Mouse (Mus musculus) right cerebral cortex, postnatal 10 days (tissue): ENCODE measurements around the gene Krtap28-10.

Experiments
- DNase-seq, 2 experiments: peaks; one replicate each; pipeline ENCODE4 v3.0.0; 2021; ENCODE audit warnings: low spot score in 2 of 2

Gene Krtap28-10

DNA sequence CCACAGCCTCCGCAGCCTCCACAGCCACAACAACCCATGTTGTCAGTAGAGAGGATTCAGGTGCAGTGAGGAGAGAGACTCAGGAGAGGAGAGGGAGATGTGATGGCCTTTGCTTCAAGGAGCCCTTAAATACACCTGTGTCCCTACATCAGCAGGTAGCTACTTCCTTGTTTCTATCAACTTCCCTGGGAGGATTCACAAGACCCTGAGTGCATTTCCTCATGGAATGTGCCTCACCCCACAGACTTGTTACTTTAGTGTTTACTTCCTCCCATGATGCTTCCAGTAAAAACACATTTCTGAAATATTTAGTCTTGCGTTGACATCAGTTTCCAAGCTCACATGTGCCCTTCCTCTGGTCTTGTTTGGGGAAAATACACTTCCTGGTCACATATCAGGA, at the start of gene Krtap28-10:
Gene Krtap28-10, minus strand, starts transcription at position 101 of the 400 bp plus-strand sequence.
- no peak for DNase-seq

DNA sequence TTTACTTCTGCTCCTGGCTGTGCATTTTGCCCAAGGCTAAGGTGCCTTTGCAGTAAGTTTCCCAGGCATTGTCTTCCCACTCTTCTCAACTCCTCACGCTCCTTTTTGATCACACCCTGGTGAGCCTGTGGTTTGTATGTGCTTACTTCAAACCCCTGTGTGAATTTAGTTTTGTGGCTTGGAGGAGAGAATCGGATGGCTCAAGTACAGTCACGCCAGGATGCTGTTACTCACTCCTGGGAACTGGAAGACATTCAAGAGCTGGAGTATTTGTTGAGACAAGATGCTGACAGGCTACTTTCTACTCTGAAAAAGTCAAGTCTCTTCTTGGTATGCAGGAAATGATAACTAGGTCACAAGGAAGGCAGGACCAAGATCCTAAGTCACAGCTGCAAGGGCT, 49.0 kb upstream of the Krtap28-10 start:
- no peak for DNase-seq

GRCm38 (mm10) chr1:83084790-83085189, 42.5 kb upstream of the Krtap28-10 start:
- DNase-seq: no peak

DNA sequence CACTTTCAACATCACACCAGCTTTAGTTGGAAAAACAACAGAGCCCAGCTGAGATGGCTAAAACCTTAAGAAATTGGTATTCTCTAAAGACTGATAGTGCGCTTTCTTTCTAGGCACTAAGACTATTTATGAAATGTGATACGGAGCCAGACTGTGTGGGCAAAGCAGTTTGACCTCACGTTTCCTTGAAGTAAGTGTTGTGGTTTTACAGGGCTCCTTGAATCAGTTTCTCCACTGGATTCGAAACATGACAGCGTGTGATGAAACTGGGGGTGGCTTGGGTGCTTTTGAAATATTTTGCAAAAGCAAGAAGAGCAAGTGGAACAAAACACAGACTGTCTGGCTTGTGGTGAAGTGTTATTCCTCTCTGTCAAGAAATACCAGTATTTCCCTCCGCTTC, 34.7 kb upstream of the Krtap28-10 start:
- no peak for DNase-seq

DNA sequence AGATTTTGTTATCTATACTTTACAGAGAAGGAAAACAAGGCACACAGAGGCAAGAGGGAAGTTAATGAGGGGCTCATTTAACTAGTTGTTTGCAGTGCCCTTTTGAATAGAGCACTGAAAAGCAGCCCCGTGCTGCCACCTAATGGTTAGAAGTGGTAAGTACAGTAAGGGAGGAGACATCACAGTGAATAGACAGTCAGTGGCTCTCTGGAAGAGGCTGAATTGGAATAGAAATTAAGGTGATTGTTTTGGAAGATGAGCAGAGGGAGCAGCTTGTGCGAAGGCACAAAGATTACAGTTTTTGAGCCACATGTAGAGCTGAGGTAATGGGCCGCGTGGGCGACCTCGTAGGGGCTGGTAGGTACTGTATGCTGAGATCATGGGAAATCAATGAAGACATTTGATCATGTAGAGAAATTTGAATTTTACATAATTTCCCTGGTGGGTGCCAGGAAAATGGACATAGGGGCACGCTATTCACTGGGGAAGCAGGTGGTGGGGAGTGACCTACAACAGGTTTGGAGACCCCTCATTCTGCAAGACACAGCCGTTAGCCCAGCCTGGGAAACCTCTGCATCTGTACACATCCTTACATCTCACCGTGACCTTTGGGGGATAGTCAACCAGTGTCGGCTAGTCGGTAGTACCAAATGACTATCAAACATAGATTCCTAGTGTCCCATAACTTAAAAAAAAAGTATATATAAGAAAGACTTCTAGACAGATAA, 34.1 kb upstream of the Krtap28-10 start:
- DNase-seq: peak; percentile 59 to 62

DNA sequence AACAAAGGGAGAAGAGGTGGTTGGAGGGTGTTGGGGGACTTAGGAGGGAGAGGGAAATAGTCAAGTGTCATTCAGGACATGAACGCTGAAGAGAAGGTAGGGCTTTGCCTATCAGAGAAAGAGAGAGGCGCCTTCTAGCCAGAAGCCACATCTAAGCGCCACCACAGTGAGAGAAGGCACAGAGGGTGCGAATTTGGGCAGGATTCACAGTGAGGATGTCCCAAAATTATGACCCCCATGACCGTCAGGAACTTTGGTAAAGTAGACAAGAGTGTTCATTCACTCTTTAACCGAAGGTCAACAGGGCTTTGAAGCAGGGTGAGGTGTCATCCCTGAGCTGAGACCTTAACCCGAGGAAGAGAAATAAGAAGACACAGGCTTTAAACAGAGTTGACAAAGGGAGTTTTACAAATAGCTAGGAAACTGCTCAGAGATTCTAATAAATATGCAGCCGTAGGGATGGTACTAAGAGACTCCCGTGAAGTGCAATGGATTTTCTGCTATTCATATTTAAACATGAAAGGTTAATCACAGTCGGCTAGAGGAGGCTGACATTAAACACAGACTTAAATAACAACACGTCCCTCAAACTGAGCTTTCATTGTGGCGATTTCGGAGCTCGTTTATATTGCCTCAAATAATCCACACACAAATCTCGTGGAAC, 33.4 kb upstream of the Krtap28-10 start:
- no peak for DNase-seq

DNA sequence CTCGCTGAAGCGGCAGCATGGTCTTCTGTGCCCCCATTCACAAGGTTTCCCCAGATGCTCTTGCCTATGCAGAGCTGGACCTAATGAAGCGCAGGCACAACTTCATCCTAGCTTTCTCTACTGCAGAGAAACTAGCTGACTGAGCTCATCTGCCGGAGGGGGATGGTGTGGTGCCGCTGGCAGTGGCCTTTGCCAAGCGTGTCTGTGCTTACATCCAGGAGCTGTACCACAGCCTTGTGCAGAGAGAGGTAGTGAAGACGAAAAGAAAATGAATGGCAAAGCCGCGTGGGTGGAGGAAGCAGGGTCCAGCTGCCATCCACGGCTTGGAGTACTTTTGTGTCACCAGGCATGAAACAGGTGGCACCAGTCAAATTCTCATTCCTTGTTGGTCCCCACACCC, 24.9 kb upstream of the Krtap28-10 start:
- DNase-seq: peak; percentile 26 to 42

DNA sequence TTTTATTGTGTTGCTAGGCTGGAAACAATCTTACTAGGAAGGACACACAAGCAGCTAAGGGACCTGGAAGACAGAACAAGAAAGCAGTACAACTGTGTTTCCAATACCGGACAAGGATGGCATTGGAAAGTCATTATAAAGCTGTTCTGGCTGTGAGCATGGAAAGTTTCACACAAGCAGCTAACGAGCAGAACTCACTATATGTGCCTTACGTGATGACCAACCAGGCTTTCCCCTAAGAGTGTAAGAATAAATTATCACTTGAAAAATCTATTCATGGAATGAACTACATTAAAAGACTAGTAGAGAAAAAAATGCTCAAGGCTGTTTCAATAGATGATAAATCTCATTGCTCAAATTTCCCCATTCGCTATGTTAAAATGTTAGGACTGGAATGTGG, 24.3 kb upstream of the Krtap28-10 start:
- DNase-seq: no peak

GRCm38 (mm10) chr1:83064851-83065250, 22.6 kb upstream of the Krtap28-10 start:
- DNase-seq: no peak

DNA sequence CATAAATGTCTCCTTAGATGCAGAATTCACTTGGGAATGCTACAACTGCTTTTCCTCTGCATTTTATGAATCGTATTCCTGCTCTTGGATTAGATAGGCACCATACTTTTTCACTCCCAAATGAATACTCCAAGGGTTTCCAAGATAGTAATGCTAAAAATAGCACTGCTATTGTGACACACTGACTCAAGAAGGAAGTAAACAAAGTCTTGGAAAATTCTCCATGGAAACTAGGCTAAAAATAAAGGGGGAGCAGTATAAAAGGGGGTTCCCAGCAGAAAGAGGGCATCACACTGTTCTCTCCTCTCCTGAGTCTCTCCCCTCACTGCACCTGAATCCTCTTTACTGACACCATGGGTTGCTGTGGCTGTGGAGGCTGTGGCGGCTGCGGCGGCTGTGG, 18.4 kb upstream of the Krtap28-10 start, which contains the start of gene Krtap28-13:
Gene Krtap28-13, plus strand, starts transcription at position 288 of the 400 bp plus-strand sequence.
- no peak for DNase-seq

GRCm38 (mm10) chr1:83059278-83059677, 17.0 kb upstream of the Krtap28-10 start, which contains the start of gene A030005K14Rik:
Gene A030005K14Rik, minus strand, starts transcription at chr1:83059378.
- DNase-seq: no peak

DNA sequence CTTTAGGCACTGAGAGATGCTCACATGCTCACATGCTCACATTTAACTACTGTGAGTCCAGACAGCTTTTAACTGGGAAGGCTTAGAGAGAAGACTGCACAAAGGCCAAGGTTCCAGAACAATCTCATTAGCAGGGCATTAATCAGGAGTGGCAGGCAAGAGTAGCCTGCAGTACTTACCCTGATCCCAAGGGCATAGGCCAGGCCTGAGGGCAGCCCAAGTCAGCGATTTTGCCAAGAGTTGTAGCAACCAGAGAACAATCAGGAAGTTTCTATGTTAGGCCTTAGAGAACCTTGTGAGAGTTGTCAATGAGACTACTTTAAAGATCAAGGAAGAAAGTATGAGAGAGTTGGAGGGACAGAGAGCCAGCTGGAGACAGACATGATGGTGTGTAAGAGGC, 16.2 kb upstream of the Krtap28-10 start:
- no peak for DNase-seq

- no peak for DNase-seq
These were observed 2.7 kb upstream of the Krtap28-10 start, which contains the start of gene Gm47969 for GRCm38 (mm10) chr1:83044882-83045427. Gene Gm47969, plus strand, starts transcription at chr1:83044932.

DNA sequence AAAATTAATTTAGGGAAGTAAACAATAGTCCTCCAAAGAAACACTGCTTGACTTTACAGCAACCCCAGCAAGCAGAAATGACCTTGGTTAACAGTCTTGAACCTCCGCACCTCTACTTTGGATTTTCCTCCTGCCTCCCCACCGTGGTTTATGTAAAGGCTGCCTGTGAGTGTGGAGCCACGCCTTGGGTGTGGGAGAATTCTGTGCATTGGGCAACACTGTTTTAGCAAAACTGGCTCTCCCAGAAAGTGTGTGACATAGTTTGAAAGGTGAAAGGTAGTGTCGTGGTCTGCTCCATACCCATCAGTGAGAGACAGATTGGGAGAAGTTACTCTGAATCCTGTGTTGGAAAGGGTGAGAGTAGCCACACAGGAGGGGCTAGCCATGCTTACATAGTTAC, 3.2 kb downstream of the Krtap28-10 start:
- no peak for DNase-seq

- DNase-seq: peak; percentile 46 to 55
These were observed 4.1 kb downstream of the Krtap28-10 start, which contains the start of gene Slc19a3 for GRCm38 (mm10) chr1:83038109-83038672. Gene Slc19a3, minus strand, starts transcription at chr1:83038448.

GRCm38 (mm10) chr1:83036892-83037667, 5.2 kb downstream of the Krtap28-10 start:
- DNase-seq: no peak

DNA sequence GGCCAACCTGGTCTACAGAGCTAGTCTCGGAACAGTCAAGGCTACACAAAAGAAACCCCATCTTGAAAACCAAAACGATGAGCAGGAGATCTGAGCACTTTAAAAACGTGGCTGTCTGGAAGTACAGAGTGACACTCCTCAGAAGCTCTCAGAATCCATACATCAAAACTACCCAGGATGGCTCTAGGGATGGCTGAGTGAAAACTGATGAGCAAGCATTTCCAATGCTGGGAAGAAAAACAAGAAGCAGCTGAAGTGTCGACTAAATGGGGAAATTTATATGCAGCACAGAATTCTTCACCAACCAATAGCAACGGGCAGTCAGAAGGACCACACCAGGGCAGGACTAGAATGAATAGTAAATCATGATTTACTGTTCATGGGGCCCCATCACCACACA, 7.8 kb downstream of the Krtap28-10 start:
- DNase-seq: no peak

- DNase-seq: no peak
These were observed 9.8 kb downstream of the Krtap28-10 start for GRCm38 (mm10) chr1:83032508-83032907.

- DNase-seq: no peak
These were observed 10.3 kb downstream of the Krtap28-10 start for GRCm38 (mm10) chr1:83031950-83032349.

- no peak for DNase-seq
These were observed 25.7 kb downstream of the Krtap28-10 start for GRCm38 (mm10) chr1:83016556-83016955.

DNA sequence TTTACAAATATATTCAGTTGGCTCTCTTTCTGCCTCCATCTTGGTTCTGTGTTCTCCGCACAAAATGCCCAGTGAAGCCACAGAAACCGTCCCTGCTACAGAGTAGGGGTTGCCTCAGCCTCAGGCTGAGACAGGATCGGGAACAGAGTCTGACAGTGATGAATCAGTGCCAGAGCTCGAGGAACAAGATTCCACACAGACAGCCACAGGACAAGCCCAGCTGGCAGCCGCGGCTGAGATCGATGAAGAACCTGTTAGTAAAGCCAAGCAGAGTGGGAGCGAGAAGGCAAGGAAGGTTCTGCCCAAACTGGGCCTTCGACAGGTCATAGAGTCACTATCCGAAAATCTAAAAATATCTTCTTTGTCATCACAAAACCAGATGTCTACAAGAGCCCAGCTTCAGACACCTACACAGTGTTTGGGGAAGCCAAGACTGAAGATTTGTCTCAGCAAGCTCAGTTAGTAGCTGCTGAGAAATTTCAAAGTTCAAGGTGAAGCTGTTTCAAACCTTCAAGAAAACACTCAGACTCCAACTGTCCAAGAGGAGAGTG, 26.9 kb downstream of the Krtap28-10 start:
- no peak for DNase-seq
